Mouse (Mus musculus): Measurements from ENCODE around the gene Exoc6b. TPM values are rescaled to one million over a fixed set of nuclear protein-coding genes. Genes with fewer than 3 reads are reported as not detected.

Gene Exoc6b
- polyA plus RNA-seq, 1 experiment from 2014 or later = 44.1 TPM

GRCm38 (mm10) chr6:84899002-84899774, 170.1 kb downstream of the Exoc6b start:
- Histone ChIP-seq H3K9me3 (no peaks in the 10 kb centered on the region), H3K27ac (no peak overlapping the region), H3K36me3 (no peaks in the 10 kb centered on the region), H3K9ac (no peak overlapping the region), H3K4me2 (replicated peaks) (no peak overlapping the region), H3K4me3 (no peak overlapping the region), H3K27me3 (replicated peaks) (no peaks in the 10 kb centered on the region), H3K4me1 (no peaks in the 10 kb centered on the region)
- 76% methylated on average over 4 of the region's 4 CpGs for WGBS
- no peak for ATAC-seq (ENCODE audit: low FRiP score, low read depth)

GRCm38 (mm10) chr6:84893773-84894095, 175.6 kb downstream of the Exoc6b start:
- Histone ChIP-seq H3K27me3 (replicated peaks) (no peaks in the 10 kb centered on the region), H3K4me2 (replicated peaks) (no peak overlapping the region), H3K4me3 (no peak overlapping the region), H3K27ac (no peak overlapping the region), H3K36me3 (no peaks in the 10 kb centered on the region), H3K9me3 (no peaks in the 10 kb centered on the region), H3K4me1 (no peaks in the 10 kb centered on the region), H3K9ac (no peak overlapping the region)
- ATAC-seq (ENCODE audit: low FRiP score, low read depth) = no peak

- Histone ChIP-seq H3K27me3 (replicated peaks) (no peaks in the 10 kb centered on the region), H3K9ac (no peak overlapping the region), H3K4me1 (no peaks in the 10 kb centered on the region), H3K27ac (no peak overlapping the region), H3K36me3 (no peaks in the 10 kb centered on the region), H3K4me2 (replicated peaks) (no peak overlapping the region), H3K9me3 (no peaks in the 10 kb centered on the region), H3K4me3 (no peak overlapping the region)
- WGBS = 31% methylated on average over 5 of the region's 5 CpGs
- no peak for ATAC-seq (ENCODE audit: low FRiP score, low read depth)
Measured at GRCm38 (mm10) chr6:84892926-84893772, 176.2 kb downstream of the Exoc6b start.

- no peak overlapping the region for H3K4me2 ChIP-seq (replicated peaks)
- H3K36me3 ChIP-seq = no peaks in the 10 kb centered on the region
- no peaks in the 10 kb centered on the region for H3K27me3 ChIP-seq (replicated peaks)
- no peaks in the 10 kb centered on the region for H3K4me1 ChIP-seq
- no peak for ATAC-seq (ENCODE audit: low FRiP score, low read depth)
- WGBS = 86% methylated on average over 3 of the region's 3 CpGs
- no peak overlapping the region for H3K9ac ChIP-seq
- no peak overlapping the region for H3K27ac ChIP-seq
- no peaks in the 10 kb centered on the region for H3K9me3 ChIP-seq
- no peak overlapping the region for H3K4me3 ChIP-seq
Measured at GRCm38 (mm10) chr6:84886551-84886950, 182.8 kb downstream of the Exoc6b start.

- Histone ChIP-seq H3K36me3 (no peaks in the 10 kb centered on the region), H3K27me3 (replicated peaks) (no peaks in the 10 kb centered on the region), H3K9me3 (no peaks in the 10 kb centered on the region), H3K27ac (no peak overlapping the region), H3K4me3 (no peak overlapping the region), H3K4me1 (no peaks in the 10 kb centered on the region), H3K9ac (no peak overlapping the region), H3K4me2 (replicated peaks) (no peak overlapping the region)
- ATAC-seq (ENCODE audit: low FRiP score, low read depth) = no peak
- WGBS = 88% methylated on average over 1 of the region's 1 CpGs
Measured at GRCm38 (mm10) chr6:84885080-84885479, 184.2 kb downstream of the Exoc6b start.

GRCm38 (mm10) chr6:84883720-84884119, 185.6 kb downstream of the Exoc6b start:
- Histone ChIP-seq H3K4me2 (replicated peaks) (no peak overlapping the region), H3K9me3 (no peaks in the 10 kb centered on the region), H3K4me3 (no peak overlapping the region), H3K9ac (no peak overlapping the region), H3K27me3 (replicated peaks) (no peaks in the 10 kb centered on the region), H3K27ac (no peak overlapping the region), H3K4me1 (no peaks in the 10 kb centered on the region), H3K36me3 (no peaks in the 10 kb centered on the region)
- no peak for ATAC-seq (ENCODE audit: low FRiP score, low read depth)
- 71% methylated on average over 4 of the region's 4 CpGs for WGBS

- 74% methylated on average over 14 of the region's 14 CpGs for WGBS
- H3K27ac ChIP-seq = no peak overlapping the region
- no peak overlapping the region for H3K9ac ChIP-seq
- no peaks in the 10 kb centered on the region for H3K27me3 ChIP-seq (replicated peaks)
- no peaks in the 10 kb centered on the region for H3K9me3 ChIP-seq
- ATAC-seq (ENCODE audit: low FRiP score, low read depth) = no peak
- H3K4me1 ChIP-seq = no peaks in the 10 kb centered on the region
- no peaks in the 10 kb centered on the region for H3K36me3 ChIP-seq
- no peak overlapping the region for H3K4me3 ChIP-seq
- no peak overlapping the region for H3K4me2 ChIP-seq (replicated peaks)
Measured at GRCm38 (mm10) chr6:84882663-84883517, 186.4 kb downstream of the Exoc6b start.

- Histone ChIP-seq H3K27me3 (replicated peaks) (no peaks in the 10 kb centered on the region), H3K4me1 (no peaks in the 10 kb centered on the region), H3K4me3 (no peak overlapping the region), H3K4me2 (replicated peaks) (no peak overlapping the region), H3K36me3 (no peaks in the 10 kb centered on the region), H3K9ac (no peak overlapping the region), H3K27ac (no peak overlapping the region), H3K9me3 (no peaks in the 10 kb centered on the region)
- WGBS = 77% methylated on average over 5 of the region's 5 CpGs
- no peak for ATAC-seq (ENCODE audit: low FRiP score, low read depth)
Measured at GRCm38 (mm10) chr6:84875869-84876268, 193.4 kb downstream of the Exoc6b start.

GRCm38 (mm10) chr6:84867114-84867513, 202.2 kb downstream of the Exoc6b start:
- no peak overlapping the region for H3K4me2 ChIP-seq (replicated peaks)
- peaks cover 8% of the 10 kb centered on the region; the same call in 1 of the 2 replicates for H3K4me1 ChIP-seq
- no peak overlapping the region for H3K27ac ChIP-seq
- WGBS = 7% methylated on average over 4 of the region's 4 CpGs
- H3K9ac ChIP-seq = no peak overlapping the region
- no peaks in the 10 kb centered on the region for H3K9me3 ChIP-seq
- no peaks in the 10 kb centered on the region for H3K36me3 ChIP-seq
- H3K4me3 ChIP-seq = no peak overlapping the region
- no peak for ATAC-seq (ENCODE audit: low FRiP score, low read depth)
- H3K27me3 ChIP-seq (replicated peaks) = no peaks in the 10 kb centered on the region

GRCm38 (mm10) chr6:84864625-84865024, 204.7 kb downstream of the Exoc6b start:
- Histone ChIP-seq H3K9ac (no peak overlapping the region), H3K4me1 (peaks cover 8% of the 10 kb centered on the region; the same call in 1 of the 2 replicates), H3K27me3 (replicated peaks) (no peaks in the 10 kb centered on the region), H3K27ac (no peak overlapping the region), H3K4me2 (replicated peaks) (no peak overlapping the region), H3K36me3 (no peaks in the 10 kb centered on the region), H3K9me3 (no peaks in the 10 kb centered on the region), H3K4me3 (no peak overlapping the region)
- WGBS = 89% methylated on average over 3 of the region's 3 CpGs
- no peak for ATAC-seq (ENCODE audit: low FRiP score, low read depth)

- ATAC-seq (ENCODE audit: low FRiP score, low read depth) = no peak
- 95% methylated on average over 1 of the region's 1 CpGs for WGBS
- Histone ChIP-seq H3K27me3 (replicated peaks) (no peaks in the 10 kb centered on the region), H3K4me3 (no peak overlapping the region), H3K4me1 (peaks cover 8% of the 10 kb centered on the region; the same call in 1 of the 2 replicates), H3K4me2 (replicated peaks) (no peak overlapping the region), H3K36me3 (no peaks in the 10 kb centered on the region), H3K9ac (no peak overlapping the region), H3K9me3 (no peaks in the 10 kb centered on the region), H3K27ac (no peak overlapping the region)
Measured at GRCm38 (mm10) chr6:84863816-84864375, 205.4 kb downstream of the Exoc6b start.

- 85% methylated on average over 7 of the region's 7 CpGs for WGBS
- no peak overlapping the region for H3K4me3 ChIP-seq
- H3K9ac ChIP-seq = no peak overlapping the region
- no peak overlapping the region for H3K27ac ChIP-seq
- no peak for ATAC-seq (ENCODE audit: low FRiP score, low read depth)
- no peaks in the 10 kb centered on the region for H3K27me3 ChIP-seq (replicated peaks)
- H3K9me3 ChIP-seq = no peaks in the 10 kb centered on the region
- H3K4me1 ChIP-seq = no peaks in the 10 kb centered on the region
- no peak overlapping the region for H3K4me2 ChIP-seq (replicated peaks)
- peaks cover 2% of the 10 kb centered on the region; the same call in 1 of the 2 replicates for H3K36me3 ChIP-seq
Measured at GRCm38 (mm10) chr6:84845665-84846064, 223.6 kb downstream of the Exoc6b start.

Data from neural tube, embryonic 12.5 days (tissue).